In the genomic region with DNA sequence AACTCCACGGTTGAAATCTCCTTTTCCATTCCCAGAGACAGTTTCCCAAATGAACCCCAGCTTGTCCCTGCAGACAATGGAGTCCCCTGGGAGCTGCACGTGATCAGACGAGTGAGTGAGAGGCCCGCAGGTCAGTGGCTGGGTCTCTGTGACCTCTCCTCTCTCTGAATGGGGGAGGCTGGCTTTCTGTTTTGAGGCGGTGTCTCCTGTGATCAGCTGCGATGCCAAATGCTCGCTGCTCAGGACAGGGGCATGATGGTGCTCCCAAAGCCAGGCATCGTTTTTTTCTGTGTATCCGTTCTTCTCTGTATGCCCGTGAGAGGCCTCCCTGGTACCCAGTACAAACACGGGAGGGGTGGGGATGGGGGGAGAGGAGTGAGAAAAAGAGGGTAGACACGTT, we compare ENCODE assay signal across 7 mouse cellular contexts.
DNase-seq lines count a peak whose midpoint lies in the region; ATAC-seq lines count a peak whose summit lies in the region.

No protein-coding gene starts in this region.

- no peaks in the 10 kb centered on the region for H3K27me3 ChIP-seq in forebrain, embryonic 15.5 days
- no peaks in the 10 kb centered on the region for H3K27me3 ChIP-seq in intestine, embryonic 16.5 days (replicated peaks; ENCODE audit: control insufficient read depth, insufficient read depth, low read length)
- peaks cover 21% of the 10 kb centered on the region for H3K27me3 ChIP-seq in midbrain, embryonic 16.5 days (ENCODE audit: control insufficient read depth, insufficient read depth, low read depth, low read length)

- H3K4me3 ChIP-seq in forebrain, embryonic 15.5 days: no peak overlapping the region
- no peak overlapping the region for H3K4me3 ChIP-seq in intestine, embryonic 16.5 days (ENCODE audit: low read length)
- H3K4me3 ChIP-seq in midbrain, embryonic 16.5 days (ENCODE audit: low read depth, low read length): no peak overlapping the region

- no peaks in the 10 kb centered on the region for H3K36me3 ChIP-seq in forebrain, embryonic 15.5 days
- H3K36me3 ChIP-seq in intestine, embryonic 16.5 days (ENCODE audit: control insufficient read depth, insufficient read depth, low read length): no peaks in the 10 kb centered on the region
- no peaks in the 10 kb centered on the region for H3K36me3 ChIP-seq in midbrain, embryonic 16.5 days (ENCODE audit: control insufficient read depth, insufficient read depth, low read length)

- DNase-seq in embryo, embryonic 11 days: peak; percentile 90
- no peak for DNase-seq in layer of hippocampus, postnatal 14 days (ENCODE audit: low spot score in 2 of 2)
- DNase-seq in cerebellum, postnatal 4 days (ENCODE audit: low spot score in 2 of 2): no peak
- DNase-seq in spleen, postnatal 10 days (ENCODE audit: low spot score in 2 of 2): no peak

- ATAC-seq in forebrain, embryonic 15.5 days (replicated peaks): peak; percentile 51
- peak; percentile 43; the same call in 1 of the 2 replicates for ATAC-seq in intestine, embryonic 16.5 days
- ATAC-seq in midbrain, embryonic 16.5 days: peak; percentile 59; the same call in 1 of the 2 replicates

- 2% methylated on average over 12 of the region's 12 CpGs for WGBS in forebrain, embryonic 15.5 days
- WGBS in intestine, embryonic 16.5 days: 17% methylated on average over 12 of the region's 12 CpGs
- WGBS in midbrain, embryonic 16.5 days: 3% methylated on average over 12 of the region's 12 CpGs

- H3K27ac ChIP-seq in forebrain, embryonic 15.5 days (replicated peaks): peak overlapping the region; percentile 25; the same call in 1 of the 2 replicates
- no peak overlapping the region for H3K27ac ChIP-seq in intestine, embryonic 16.5 days (ENCODE audit: low read length)
- H3K27ac ChIP-seq in midbrain, embryonic 16.5 days (ENCODE audit: low read length): no peak overlapping the region

- H3K4me2 ChIP-seq in forebrain, embryonic 15.5 days (replicated peaks): peak overlapping the region; percentile 38
- H3K4me2 ChIP-seq in intestine, embryonic 16.5 days (ENCODE audit: low read depth, low read length): 0 out of 2 replicates have a peak overlapping the region, but pooled peaks have one; percentile 3
- peak overlapping the region; percentile 44 for H3K4me2 ChIP-seq in midbrain, embryonic 16.5 days (ENCODE audit: low read length)

- H3K4me1 ChIP-seq in forebrain, embryonic 15.5 days: peaks cover 27% of the 10 kb centered on the region
- H3K4me1 ChIP-seq in intestine, embryonic 16.5 days (ENCODE audit: control insufficient read depth, insufficient read depth, low read length): peaks cover 9% of the 10 kb centered on the region
- H3K4me1 ChIP-seq in midbrain, embryonic 16.5 days (ENCODE audit: control insufficient read depth, insufficient read depth, low read length): peaks cover 17% of the 10 kb centered on the region

- H3K9ac ChIP-seq in forebrain, embryonic 15.5 days (replicated peaks): 0 out of 2 replicates have a peak overlapping the region, but pooled peaks have one; percentile 24
- H3K9ac ChIP-seq in intestine, embryonic 16.5 days (ENCODE audit: low read depth, low read length): 0 out of 2 replicates have a peak overlapping the region, but pooled peaks have one; percentile 21
- peak overlapping the region; percentile 46; the same call in 1 of the 2 replicates for H3K9ac ChIP-seq in midbrain, embryonic 16.5 days (ENCODE audit: low read depth, low read length)

- no peaks in the 10 kb centered on the region for H3K9me3 ChIP-seq in forebrain, embryonic 15.5 days
- H3K9me3 ChIP-seq in intestine, embryonic 16.5 days (ENCODE audit: control insufficient read depth, low read length): no peaks in the 10 kb centered on the region
- H3K9me3 ChIP-seq in midbrain, embryonic 16.5 days (replicated peaks; ENCODE audit: control insufficient read depth, low read length, poor library complexity, severe bottlenecking): no peaks in the 10 kb centered on the region
